Mouse (Mus musculus) CH12.LX (cell line): Measurements from ENCODE around the gene Tnfaip8l1. TPM values are rescaled to one million over a fixed set of nuclear protein-coding genes. Genes with fewer than 3 reads are reported as not detected.
A peak's percentile ranks its signal among the peaks of the same experiment; 100 is the strongest.

ENCODE experiments used
- DNase-seq: peaks from one replicate; pipeline ENCODE4 v3.0.0-alpha.2; 2013; ENCODE audit errors: extremely low read depth
- H3K27ac ChIP-seq: 2 replicates; pipeline ENCODE4 v1.5.1; 2012; ENCODE audit warnings: low read depth, mild to moderate bottlenecking, control low read depth, moderate library complexity; ENCODE audit not compliant: insufficient read depth
- H3K27me3 ChIP-seq: replicated peaks from 2 replicates; pipeline ENCODE3; 2012; ENCODE audit warnings: inconsistent platforms
- H3K36me3 ChIP-seq, 2 experiments: replicated peaks in 1 of 2; 2 replicates each; pipeline versions ENCODE3 to v1.6.1; 2012; ENCODE audit warnings: inconsistent platforms in 1 of 2, low read length in 1 of 2, mild to moderate bottlenecking in 1 of 2, mixed read lengths in 1 of 2, moderate library complexity in 1 of 2; ENCODE audit not compliant: control insufficient read depth in 1 of 2, insufficient read depth in 1 of 2
- H3K4me1 ChIP-seq, 2 experiments: 2 replicates each; pipeline ENCODE4 v1.6.1; 2012; ENCODE audit warnings: inconsistent platforms in 1 of 2, moderate library complexity in 1 of 2; ENCODE audit not compliant: insufficient read depth in 2 of 2, control insufficient read depth in 1 of 2
- H3K4me2 ChIP-seq: 2 replicates; pipeline ENCODE4 v1.6.1; 2012; ENCODE audit warnings: low read depth, mild to moderate bottlenecking, control low read depth; ENCODE audit not compliant: poor library complexity, insufficient read depth, severe bottlenecking
- H3K4me3 ChIP-seq, 3 experiments: fragments of 150-350 bp in 1 of 3; sonication (generic) in 1 of 3; replicated peaks in 1 of 3; 2 replicates each; pipeline versions ENCODE3 to v1.5.1; 2011 to 2012; ENCODE audit warnings: low read depth in 2 of 3, low read length in 2 of 3, mild to moderate bottlenecking in 2 of 3, moderate library complexity in 2 of 3, control low read depth in 1 of 3, improper control_type of control experiment in 1 of 3, inconsistent platforms in 1 of 3, mixed read lengths in 1 of 3; ENCODE audit not compliant: poor library complexity in 1 of 3
- H3K79me2 ChIP-seq: replicated peaks from 2 replicates; pipeline ENCODE4 v1.6.1; 2012; ENCODE audit warnings: mild to moderate bottlenecking, moderate library complexity; ENCODE audit not compliant: control insufficient read depth, poor library complexity, insufficient read depth, severe bottlenecking; ENCODE audit errors: extremely low read depth
- H3K9ac ChIP-seq: 2 replicates; pipeline ENCODE4 v1.6.1; 2012; ENCODE audit warnings: low read depth, mild to moderate bottlenecking, control low read depth, moderate library complexity; ENCODE audit not compliant: insufficient read depth
- H3K9me3 ChIP-seq: replicated peaks from 2 replicates; pipeline ENCODE3; 2012; ENCODE audit warnings: low read length, inconsistent platforms, mixed read lengths
- BHLHE40 ChIP-seq: IDR thresholded peaks from 2 replicates; pipeline ENCODE4 v1.6.1; 2011; ENCODE audit warnings: mild to moderate bottlenecking, low read depth, low read length, improper control_type of control experiment
- ELF1 ChIP-seq: IDR thresholded peaks from 2 replicates; pipeline ENCODE4 v1.6.1; 2014; ENCODE audit warnings: low read depth, mild to moderate bottlenecking, inconsistent platforms, low read length, improper control_type of control experiment
- ETS1 ChIP-seq: conservative IDR thresholded peaks from 2 replicates; pipeline ENCODE4 v1.6.1; 2012; ENCODE audit warnings: low read depth, mild to moderate bottlenecking, inconsistent platforms, low read length, improper control_type of control experiment, moderate library complexity
- HCFC1 ChIP-seq: IDR thresholded peaks from 2 replicates; pipeline ENCODE4 v1.6.1; 2012; ENCODE audit warnings: low read depth, mild to moderate bottlenecking, inconsistent platforms, low read length, improper control_type of control experiment
- JUND ChIP-seq: conservative IDR thresholded peaks from 2 replicates; pipeline ENCODE4 v1.6.1; 2011; ENCODE audit warnings: low read depth, low read length, improper control_type of control experiment
- KAT2A ChIP-seq: IDR thresholded peaks from 2 replicates; pipeline ENCODE4 v1.6.1; 2012; ENCODE audit warnings: low read length, improper control_type of control experiment, inconsistent platforms; ENCODE audit not compliant: insufficient replicate concordance
- MAFK ChIP-seq: IDR thresholded peaks from 2 replicates; pipeline ENCODE4 v1.6.1; 2011; ENCODE audit warnings: low read length, improper control_type of control experiment; ENCODE audit not compliant: insufficient replicate concordance
- MAZ ChIP-seq: IDR thresholded peaks from 2 replicates; pipeline ENCODE4 v1.6.1; 2012; ENCODE audit warnings: low read depth, mild to moderate bottlenecking, inconsistent platforms, low read length, improper control_type of control experiment, moderate library complexity
- MEF2A ChIP-seq: IDR thresholded peaks from 2 replicates; pipeline ENCODE4 v1.6.1; 2014; ENCODE audit warnings: low read depth, mild to moderate bottlenecking, inconsistent platforms, low read length, improper control_type of control experiment, borderline replicate concordance
- MXI1 ChIP-seq: IDR thresholded peaks from 2 replicates; pipeline ENCODE4 v1.6.1; 2011; ENCODE audit warnings: mild to moderate bottlenecking, low read depth, low read length, improper control_type of control experiment
- MYC ChIP-seq: IDR thresholded peaks from 2 replicates; pipeline ENCODE4 v1.6.1; 2011; ENCODE audit warnings: low read depth, mild to moderate bottlenecking, improper control_type of control experiment, low read length
- NELFE ChIP-seq: IDR thresholded peaks from 2 replicates; pipeline ENCODE4 v1.6.1; 2011; ENCODE audit warnings: low read depth, low read length, improper control_type of control experiment
- NRF1 ChIP-seq: IDR thresholded peaks from 2 replicates; pipeline ENCODE4 v1.6.1; 2014; ENCODE audit warnings: low read depth, mild to moderate bottlenecking, inconsistent platforms, low read length, improper control_type of control experiment, moderate library complexity
- POLR2A ChIP-seq: IDR thresholded peaks from 2 replicates; pipeline ENCODE4 v1.6.1; 2011; ENCODE audit warnings: low read depth, mild to moderate bottlenecking, improper control_type of control experiment, low read length
- TBP ChIP-seq: conservative IDR thresholded peaks from 2 replicates; pipeline ENCODE4 v1.6.1; 2011; ENCODE audit warnings: low read depth, low read length, improper control_type of control experiment
- TCF12 ChIP-seq: IDR thresholded peaks from 2 replicates; pipeline ENCODE4 v1.6.1; 2014; ENCODE audit warnings: low read depth, mild to moderate bottlenecking, inconsistent platforms, low read length, improper control_type of control experiment
- UBTF ChIP-seq: IDR thresholded peaks from 2 replicates; pipeline ENCODE4 v1.6.1; 2012; ENCODE audit warnings: low read depth, mild to moderate bottlenecking, inconsistent platforms, low read length, improper control_type of control experiment, moderate library complexity
- USF2 ChIP-seq: conservative IDR thresholded peaks from 2 replicates; pipeline ENCODE4 v1.6.1; 2011; ENCODE audit warnings: low read depth, low read length, improper control_type of control experiment
- ZC3H11A ChIP-seq: IDR thresholded peaks from 2 replicates; pipeline ENCODE4 v1.6.1; 2012; ENCODE audit warnings: low read depth, mild to moderate bottlenecking, inconsistent platforms, low read length, improper control_type of control experiment
- ZKSCAN1 ChIP-seq: IDR thresholded peaks from 2 replicates; pipeline ENCODE4 v1.6.1; 2012; ENCODE audit warnings: low read depth, inconsistent platforms, low read length, improper control_type of control experiment, borderline replicate concordance
- ZMIZ1 ChIP-seq: IDR thresholded peaks from 2 replicates; pipeline ENCODE4 v1.6.1; 2012; ENCODE audit warnings: low read depth, mild to moderate bottlenecking, inconsistent platforms, low read length, improper control_type of control experiment
- dilution Hi-C: fragments of 300-500 bp; cut with MboI; formaldehyde crosslinking; loops from 2 replicates; pipeline ENCODE4 v1.14.3; 2020; ENCODE audit warnings: low sequenced_read_pairs; ENCODE audit not compliant: extremely low pct_unique_long_range_greater_than_20kb, extremely low pct_ligation_motif_present
- in situ Hi-C: fragments of 300-500 bp; cut with MboI; formaldehyde crosslinking; loops from 3 replicates; pipeline ENCODE4 v1.14.3; 2019; ENCODE audit warnings: low sequenced_read_pairs, low pct_ligation_motif_present, low pct_unique_long_range_greater_than_20kb, mixed read lengths
- polyA plus RNA-seq: library from polyadenylated mRNA; unstranded; fragments of >175 nt; gene quantifications from 2 replicates; pipeline ENCODE4 v1.2.1, GENCODE M21; 2012; ENCODE audit warnings: low read depth; ENCODE audit not compliant: insufficient read length
- total RNA-seq, 2 experiments: library from RNA; depleted of rRNA; stranded (reverse); fragments of 300-350 nt in 1 of 2; fragments of >200 nt in 1 of 2; gene quantifications; 2 replicates each; pipeline ENCODE4 v1.2.3; 2012 to 2014

The Tnfaip8l1 gene
- total and polyA plus RNA-seq, 3 experiments, result 1.9 to 2.4 (median 2.0) TPM

DNA sequence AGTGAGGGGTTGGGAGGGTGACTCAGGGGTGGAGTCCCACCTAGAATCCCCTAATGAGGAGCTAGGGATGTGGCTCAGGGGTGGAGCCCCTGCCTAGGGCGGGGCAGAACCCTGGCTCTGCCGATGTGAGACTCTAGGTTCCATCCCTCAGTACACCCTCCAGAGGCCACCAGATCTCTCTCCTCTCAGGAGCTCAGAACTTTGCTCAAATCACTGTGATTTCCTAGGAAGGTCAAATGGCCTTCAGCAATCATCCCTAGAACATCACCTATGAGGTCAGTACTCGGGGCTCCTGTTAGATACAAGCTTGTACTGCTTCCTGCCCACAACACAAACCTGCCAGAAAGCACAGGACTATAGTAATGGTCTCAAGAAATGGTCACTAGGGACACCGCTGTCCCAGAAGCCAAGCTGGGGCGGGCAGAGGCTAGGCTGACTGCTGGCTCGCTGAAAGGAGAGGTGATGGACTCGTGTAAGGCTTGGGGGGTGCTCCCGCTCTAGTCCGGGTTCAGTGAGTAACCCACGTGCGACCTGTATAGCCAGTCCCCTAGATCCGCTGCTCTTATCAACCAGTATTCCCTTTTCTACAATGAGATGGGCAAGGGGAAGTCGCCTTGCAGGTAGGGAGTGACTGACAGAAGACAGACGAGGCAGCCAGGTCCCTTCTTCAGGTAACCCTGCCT lies 20.8 kb downstream of the Tnfaip8l1 start:
- Histone ChIP-seq H3K9ac (peak overlapping the region; percentile 74), H3K27ac (peak overlapping the region; percentile 62), H3K4me2 (peak overlapping the region; percentile 29), H3K36me3 (peaks cover 55 to 75% of the 10 kb centered on the region in 2 experiments), H3K9me3 (no peaks in the 10 kb centered on the region), H3K4me3 (peak overlapping the region; percentile 97 to 100 (median 98)), H3K79me2 (peaks cover 17% of the 10 kb centered on the region), H3K27me3 (no peaks in the 10 kb centered on the region), H3K4me1 (peaks cover 8 to 30% of the 10 kb centered on the region in 2 experiments)
- DNase-seq, result peak; percentile 61
- dilution Hi-C loops (no loop called here), in situ Hi-C loops (no loop called here)
- no peak for TF ChIP-seq MAZ
- peak; percentile 68 for TF ChIP-seq POLR2A
- TF ChIP-seq ELF1, result no peak
- TF ChIP-seq UBTF, result no peak
- TF ChIP-seq ETS1, result no peak
- TF ChIP-seq USF2, result no peak
- no peak for TF ChIP-seq ZC3H11A
- TF ChIP-seq TCF12, result no peak
- TF ChIP-seq MEF2A, result no peak
- TF ChIP-seq MAFK, result no peak
- TF ChIP-seq JUND, result no peak
- TF ChIP-seq HCFC1, result no peak
- no peak for TF ChIP-seq BHLHE40
- no peak for TF ChIP-seq NRF1
- 0 out of 2 replicates have a peak, but pooled peaks have one; percentile 51 for TF ChIP-seq TBP
- TF ChIP-seq ZMIZ1, result peak; percentile 49; the same call in 1 of the 2 replicates
- peak; percentile 63 for TF ChIP-seq NELFE
- TF ChIP-seq KAT2A, result no peak
- TF ChIP-seq MYC, result peak; percentile 74; the same call in 1 of the 2 replicates
- peak; percentile 92; the same call in 1 of the 2 replicates for TF ChIP-seq MXI1
- no peak for TF ChIP-seq ZKSCAN1
